Mouse (Mus musculus): ENCODE data around the gene Camk1.

Gene Camk1

DNA sequence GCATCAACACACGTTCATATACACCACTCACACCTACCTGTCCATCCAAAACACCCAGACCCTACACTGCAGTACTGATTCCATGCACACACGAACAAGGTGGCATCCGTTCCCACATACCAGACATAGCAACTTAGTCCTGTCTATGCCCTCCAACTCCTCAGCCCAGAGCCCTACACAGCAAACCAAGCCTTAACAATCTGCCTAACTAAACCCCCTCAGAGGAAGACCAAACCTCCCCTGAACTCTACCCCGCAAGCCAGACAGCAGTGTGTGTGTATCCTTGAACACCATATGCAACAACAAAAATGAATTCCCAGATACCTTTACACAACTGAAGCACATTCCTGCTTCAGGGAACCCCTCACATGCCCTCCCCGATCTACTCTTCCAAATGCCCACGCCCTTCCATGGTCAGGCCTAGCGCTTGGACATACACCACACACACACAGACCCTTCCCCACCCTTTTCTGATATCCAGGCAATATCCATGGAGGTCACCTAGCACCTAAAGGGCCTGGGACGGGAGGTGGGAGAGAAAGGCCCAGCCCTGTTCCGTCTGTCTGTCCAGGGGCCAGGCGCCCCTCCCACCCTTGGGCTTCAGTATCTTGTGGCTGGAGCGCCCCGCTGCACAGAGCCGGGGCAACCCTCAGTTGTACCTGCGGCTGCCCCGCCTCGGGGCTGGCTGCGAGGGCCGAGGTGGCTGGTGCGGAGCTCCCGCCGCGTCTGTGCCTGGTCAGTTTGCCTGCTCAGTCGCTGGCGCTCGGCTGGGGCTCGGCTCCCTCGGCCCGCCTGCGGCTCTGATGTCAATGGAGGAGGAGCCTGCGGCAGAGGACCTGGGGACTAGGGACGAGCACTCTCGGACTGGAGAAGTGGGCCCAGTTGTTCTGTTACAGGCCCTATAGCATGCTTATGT, at the start of gene Camk1:
Gene Camk1, minus strand, starts transcription at position 808 of the 916 bp plus-strand sequence.
- peak; percentile 36 for DNase-seq (ENCODE audit: low read depth, low spot score)

DNA sequence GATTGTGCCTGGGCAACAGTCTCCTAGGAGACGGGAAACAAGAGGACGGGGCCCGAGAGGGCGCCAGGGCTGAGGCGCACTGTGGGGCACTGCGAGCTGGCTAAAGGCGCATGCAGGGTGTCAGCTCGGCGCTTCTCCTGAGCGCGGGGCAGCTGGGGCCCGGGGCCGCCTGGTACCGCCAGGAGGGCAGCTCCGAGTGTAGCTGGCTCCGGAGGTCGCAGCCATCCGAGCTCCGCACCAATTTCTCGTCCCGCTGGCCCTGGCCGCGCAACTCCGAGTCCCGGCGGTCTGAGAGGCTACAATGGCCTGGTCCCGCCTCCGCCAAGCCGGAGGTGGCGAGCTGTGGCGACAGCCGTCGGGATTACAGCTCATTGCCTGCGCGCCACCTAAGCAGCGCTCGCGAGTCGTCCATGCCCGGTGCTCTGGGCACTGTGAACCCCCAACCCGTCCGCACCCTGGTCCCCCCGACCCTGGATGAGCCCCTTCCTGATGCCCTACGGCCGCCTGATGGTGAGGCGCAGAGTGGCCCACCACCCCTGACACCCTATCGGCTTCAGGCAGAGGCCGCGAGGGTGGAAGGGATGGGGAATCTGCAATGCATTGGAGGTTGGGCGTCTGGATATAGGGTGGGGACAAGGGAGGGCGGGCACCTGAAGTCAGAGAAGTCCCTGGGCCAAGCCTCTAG, 48.7 kb upstream of the Camk1 start:
- no peak for DNase-seq (ENCODE audit: low read depth, low spot score)

DNA sequence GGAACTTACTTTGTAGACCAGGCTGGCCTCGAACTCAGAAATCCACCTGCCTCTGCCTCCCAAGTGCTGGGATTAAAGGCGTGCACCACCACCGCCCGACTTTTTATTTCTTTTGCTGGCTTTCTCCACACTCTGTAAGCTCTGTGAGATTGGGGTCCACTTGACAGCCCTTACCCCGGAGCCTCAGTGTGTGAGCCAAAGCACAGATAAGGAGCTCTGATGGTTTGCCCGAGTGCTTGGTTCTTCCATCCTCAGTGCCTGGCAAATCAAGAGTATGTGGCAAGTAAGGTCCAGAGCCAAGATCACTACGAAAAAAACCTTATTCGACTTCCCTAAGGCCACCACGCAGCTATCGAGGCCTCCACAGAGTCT, 48.2 kb upstream of the Camk1 start:
- DNase-seq (ENCODE audit: low read depth, low spot score), result no peak

DNA sequence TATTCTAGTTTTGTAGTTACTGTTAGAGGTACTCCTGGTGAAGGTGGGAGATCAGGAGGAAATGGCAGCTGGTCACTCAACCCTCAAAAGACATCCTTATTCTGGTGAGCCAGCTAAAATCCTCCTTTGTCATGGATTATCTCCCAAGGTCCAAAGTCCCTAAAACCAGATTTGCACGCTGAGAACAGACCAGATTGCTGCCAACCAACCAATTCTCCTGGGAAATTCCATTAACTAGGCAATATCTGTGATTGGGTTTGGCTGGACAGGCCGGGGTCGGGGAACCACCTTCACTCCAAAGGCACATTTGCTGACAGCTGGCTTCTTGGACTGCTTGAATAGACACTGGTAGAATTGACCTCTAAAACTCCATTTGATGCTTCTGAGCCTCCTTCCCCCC, 46.9 kb upstream of the Camk1 start:
- DNase-seq (ENCODE audit: low read depth, low spot score), result no peak

DNA sequence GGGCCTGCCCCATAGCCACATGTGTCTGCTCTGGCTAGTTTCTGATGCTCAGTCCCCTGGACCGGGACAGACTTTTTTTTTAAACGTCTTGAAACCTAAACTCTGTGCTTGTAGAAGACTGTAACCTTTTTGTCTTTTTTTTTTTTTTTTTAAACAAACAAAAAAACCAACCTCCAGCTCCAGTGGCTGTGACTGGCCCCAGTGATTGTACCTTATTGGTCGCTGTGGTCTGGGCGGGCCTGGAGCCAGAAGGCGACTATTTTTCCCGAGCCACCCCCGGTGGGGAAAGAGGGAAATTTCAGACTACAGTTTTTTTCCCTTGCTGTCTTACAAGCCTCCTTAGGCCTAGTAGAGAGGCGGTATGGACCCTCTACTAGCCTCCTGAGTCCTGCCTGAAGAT, 45.2 kb upstream of the Camk1 start, which contains the start of gene Ttll3:
Gene Ttll3, plus strand, starts transcription at position 301 of the 400 bp plus-strand sequence.
- no peak for DNase-seq (ENCODE audit: low read depth, low spot score)

DNA sequence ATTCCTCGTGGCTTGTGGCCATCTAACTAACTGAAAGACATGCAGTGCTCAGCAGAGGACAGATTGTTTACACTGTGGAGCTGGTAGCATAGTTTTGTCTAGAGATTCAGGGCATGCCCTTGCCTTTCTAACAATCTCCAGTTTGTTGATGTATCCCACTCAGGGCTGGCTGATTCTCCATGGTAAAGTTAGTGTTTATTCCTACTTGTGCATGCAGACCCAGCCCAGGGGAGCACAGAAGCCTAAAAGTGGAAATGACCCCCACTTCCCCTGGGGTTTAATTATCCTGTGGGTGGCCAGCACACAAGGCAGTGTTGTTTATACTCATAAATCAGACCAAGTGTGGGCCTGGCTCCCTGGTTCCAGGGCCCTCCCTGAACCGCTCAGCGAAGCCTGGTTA, 42.2 kb upstream of the Camk1 start:
- DNase-seq (ENCODE audit: low read depth, low spot score), result no peak

DNA sequence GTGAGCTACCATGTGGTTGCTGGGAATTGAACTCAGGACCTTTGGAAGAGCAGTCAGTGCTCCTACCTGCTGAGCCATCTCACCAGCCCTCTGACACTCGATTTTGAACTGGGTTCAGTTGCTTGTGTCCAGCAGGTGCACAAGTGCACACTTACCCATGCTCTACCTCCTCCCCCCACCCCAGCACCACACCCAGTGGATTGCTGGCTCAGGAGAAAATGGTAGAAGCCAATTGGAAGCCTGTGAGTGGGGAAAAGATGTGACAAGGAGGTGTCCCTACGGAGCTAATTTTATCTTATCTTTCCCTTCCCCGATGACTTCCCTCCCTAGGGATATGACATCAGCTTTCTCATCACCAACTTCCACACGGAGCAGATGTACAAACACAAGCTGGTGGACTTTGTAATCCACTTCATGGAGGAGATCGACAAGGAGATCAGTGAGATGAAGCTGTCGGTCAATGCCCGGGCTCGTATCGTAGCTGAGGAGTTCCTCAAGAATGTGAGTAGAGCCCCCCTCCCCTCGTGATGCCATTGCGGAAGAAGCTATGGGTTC, 41.5 kb upstream of the Camk1 start:
- DNase-seq (ENCODE audit: low read depth, low spot score), result no peak

DNA sequence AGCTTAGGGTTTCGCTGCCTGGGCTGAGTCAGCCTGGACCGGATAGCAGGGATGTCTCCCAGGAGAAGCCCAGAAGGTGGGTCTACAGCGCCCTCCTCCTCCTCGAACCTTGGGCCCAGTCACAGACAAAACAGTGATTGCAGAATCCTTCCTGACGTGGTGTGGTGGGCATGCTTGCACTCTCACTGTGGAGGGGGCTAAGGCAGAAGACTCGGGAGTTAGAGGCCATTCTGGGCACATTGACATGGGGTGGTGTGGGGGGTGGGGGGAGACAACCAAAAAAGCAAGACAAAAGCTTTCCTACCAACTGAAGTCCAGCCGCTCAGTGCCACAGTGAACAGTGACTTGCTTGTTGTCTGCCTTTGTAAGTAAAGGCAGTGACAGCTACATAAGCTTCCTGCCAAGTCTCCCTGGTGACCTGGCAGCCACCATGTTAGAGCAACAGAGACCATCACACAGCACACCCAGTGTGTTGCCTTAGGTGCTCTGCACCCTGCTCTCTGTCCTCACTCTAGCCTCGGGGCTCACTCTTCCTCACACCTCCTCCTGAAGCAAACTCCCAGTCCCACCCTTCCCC, 40.7 kb upstream of the Camk1 start:
- DNase-seq (ENCODE audit: low read depth, low spot score), result no peak

DNA sequence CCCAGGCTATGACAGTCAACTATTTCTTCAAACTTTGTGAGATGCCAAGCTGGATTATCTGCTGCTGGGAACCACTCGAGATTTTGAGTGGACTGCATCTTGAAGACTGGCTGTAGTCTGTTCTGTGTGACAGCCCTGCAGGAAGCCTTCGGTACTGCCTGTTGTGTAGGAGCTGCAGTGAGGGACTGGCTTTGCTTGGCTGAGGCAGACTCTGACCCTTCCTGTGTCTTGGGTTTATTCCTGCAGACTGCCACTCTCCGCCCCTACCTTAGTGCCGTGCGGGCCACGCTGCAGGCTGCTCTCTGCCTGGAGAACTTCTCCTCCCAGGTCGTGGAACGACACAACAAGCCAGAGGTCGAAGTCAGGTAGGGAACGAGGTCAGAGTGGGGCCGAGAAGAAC, 36.7 kb upstream of the Camk1 start:
- peak; percentile 25 for DNase-seq (ENCODE audit: low read depth, low spot score)

DNA sequence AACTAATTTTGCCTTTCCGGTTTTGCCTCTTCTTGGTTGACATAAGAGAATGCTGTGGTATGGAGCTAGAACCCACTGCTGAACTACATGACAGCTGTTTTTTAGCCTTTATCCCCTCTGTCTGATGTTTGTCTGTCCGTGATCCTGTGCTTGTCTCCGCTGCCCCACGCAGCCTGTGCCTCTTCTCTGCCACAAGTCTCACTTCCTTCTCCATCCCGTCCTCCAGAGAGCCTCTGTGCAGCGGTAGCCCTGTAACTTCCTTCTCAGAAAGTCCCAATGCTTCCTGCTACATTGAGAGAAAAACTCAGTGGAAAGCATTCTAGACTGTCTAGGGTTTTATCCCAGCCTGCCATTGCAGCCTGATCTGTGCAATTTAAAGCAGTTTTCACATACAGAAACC, 35.5 kb upstream of the Camk1 start:
- DNase-seq (ENCODE audit: low read depth, low spot score), result peak; percentile 18

DNA sequence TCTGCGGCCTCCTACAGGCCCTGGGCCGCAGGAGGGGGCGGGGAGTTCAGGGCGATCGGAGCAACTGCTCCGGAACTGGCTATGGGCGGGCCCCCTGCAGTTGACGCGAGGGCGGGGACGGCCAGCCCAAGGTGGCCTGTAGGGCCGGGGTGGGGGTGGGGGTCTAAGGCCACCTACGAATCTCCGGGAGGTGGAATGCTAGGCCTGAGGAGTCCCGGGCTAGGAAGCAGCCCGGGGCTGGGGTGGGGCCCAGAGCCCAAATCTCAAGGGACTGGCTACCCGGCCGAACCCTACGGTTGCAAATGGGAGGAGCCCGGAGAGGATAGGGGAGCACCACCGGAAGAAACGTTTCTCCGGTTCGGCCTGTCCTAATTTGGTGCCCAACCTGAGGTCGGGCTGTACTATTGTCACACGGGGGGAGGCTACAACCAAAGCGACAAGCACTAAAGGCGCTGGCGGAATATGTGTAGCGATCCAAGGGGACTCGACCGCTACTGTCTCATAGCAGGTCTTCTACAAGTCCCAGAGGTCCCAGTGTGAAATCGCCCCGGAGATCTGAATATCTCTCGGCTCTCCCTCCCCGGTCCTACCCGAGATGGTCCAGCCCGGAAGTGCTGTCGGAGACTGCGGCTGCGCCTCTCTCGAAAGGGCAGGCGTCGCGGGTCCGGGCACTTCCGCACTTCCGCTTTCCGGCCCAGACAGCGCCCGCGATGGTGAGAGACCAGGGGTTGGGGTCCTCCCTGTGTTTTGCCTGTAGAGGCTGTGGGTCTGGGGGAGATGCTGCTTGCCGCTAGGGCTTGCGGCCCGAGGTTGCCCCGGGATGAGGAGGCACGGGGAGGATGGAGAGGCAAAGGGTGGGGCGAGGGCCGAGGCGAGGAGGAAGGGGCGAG, 34.0 kb upstream of the Camk1 start, which contains the start of the genes Tada3 and Arpc4:
Gene Tada3, minus strand, starts transcription at position 388 of the 890 bp plus-strand sequence.
Gene Arpc4, plus strand, starts transcription at position 620 of the 890 bp plus-strand sequence.
- peak; percentile 93 for DNase-seq (ENCODE audit: low read depth, low spot score)

DNA sequence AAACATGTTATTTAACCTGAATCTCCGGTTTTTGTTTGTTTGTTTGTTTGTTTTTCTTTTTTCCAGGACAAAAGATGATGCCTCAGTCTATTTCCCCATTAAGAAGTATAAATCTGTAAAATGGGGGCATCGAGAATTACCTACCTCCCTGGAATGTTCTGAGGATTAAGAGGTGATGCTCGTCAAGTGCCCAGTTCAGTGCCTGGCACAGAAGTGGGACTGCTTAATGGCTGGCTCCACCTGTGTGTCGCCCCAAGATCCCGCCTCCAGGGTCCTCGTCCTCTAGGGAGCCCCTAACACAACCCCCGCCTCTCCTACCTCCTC, 33.4 kb upstream of the Camk1 start:
- no peak for DNase-seq (ENCODE audit: low read depth, low spot score)

DNA sequence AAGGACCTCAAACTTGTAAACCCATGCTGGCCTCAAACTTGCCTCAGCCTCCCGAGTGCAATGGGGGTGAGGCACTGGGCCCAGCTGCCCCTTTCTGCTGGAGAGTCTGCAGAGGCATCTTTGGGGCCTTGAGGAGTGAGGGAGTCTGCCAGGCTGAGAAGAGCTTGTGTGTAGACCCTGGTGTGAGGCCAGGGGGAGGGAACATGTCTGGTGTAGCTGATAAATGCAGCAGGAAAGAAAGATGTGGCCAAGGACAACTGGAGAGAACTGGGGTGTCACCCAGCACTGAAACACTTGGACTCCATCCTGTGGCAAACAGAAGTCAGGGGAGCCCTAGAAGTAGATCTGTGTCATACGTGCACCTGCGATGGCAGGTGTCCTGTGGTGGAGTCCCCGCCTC, 29.7 kb upstream of the Camk1 start:
- DNase-seq (ENCODE audit: low read depth, low spot score), result no peak

DNA sequence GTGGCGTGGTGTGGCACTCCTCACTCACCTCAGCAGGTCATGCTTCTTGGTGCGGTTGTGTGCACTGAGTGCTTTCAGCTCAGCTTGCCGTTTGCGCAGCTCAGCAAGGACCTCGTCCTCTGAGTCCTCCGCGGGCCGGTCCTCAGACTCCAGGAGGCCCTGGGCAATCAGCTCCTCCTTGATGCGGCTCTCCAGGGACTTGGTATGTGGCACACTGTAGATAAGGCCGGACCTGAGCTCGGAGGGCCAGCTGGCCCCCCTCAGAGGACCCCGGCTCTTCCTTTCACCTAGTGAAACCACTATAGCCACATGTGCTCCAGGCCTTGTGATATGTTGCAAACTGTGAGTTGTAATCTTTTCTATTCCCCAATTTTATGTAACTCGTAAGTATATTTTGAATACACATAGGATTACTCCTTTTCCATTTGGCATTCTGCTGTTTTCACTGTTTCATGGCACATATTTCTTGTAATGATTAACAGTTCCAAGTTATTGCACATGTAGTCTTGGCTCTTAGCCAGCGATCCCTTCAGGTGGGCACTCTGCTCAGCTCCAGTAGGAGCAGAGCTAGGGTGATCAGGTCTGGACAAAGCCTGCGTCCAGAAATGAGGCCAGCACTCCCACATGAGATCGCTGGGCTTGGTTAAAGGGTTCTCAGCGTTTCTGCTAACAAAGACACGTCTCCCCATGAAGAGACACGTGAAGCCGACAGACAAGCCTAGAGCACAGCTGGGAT, 26.6 kb upstream of the Camk1 start:
- DNase-seq (ENCODE audit: low read depth, low spot score), result no peak

DNA sequence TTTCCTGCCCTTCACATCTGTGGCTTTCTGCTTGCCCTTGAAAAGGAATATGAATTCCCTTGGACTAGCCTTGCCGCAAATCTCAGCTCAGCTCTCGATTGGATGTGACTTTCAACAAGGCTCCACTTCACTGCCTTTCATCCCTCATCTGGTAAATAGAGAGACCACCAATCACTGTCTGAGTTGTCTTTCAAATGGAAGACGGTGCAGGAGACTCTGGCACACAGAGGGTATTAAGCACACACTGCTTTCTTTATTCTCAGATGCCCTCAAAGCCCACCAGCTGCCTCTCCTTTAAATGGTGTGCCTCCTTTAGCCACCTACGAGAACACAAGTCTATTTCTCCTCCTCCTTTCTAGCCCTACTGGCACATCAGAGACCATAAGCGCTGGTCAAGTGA, 24.8 kb upstream of the Camk1 start:
- no peak for DNase-seq (ENCODE audit: low read depth, low spot score)

DNA sequence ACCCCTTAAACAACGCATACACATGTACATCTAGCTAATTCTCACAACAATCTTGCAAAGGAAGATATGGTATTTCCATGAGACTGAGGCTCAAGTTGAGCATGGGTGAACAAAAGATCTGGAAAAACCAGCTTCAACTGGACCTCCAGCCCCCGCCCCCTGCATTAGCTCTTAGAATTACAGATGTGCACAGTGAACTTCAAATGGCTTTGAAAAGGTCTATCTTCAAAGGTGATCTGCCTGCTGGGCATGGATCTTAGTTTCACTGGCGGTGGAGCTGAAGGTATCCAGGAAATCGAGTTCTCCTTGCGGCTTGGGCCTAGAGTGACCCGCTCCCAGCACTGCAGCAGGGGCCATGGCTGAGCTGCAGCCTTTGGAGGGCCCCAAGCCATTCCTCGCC, 24.3 kb upstream of the Camk1 start:
- no peak for DNase-seq (ENCODE audit: low read depth, low spot score)

DNA sequence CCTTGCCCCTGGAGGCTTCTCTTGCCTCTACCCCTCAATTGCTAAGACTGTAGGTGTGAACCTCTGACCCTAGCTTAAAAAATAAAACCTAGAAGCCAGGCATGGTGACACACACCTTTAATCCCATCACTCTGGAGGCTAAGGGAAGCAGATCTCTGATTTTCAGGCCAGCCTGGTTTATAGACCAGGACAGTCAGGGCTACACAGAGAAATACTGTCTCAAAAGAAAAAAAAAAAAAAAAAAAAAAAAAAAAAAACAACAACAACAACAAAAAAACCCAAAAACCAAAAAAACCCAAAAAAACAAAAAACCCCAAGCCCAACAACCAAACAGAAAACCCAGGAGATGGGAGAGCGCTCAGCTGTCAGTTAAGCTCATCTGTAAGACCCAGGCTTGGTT, 23.8 kb upstream of the Camk1 start:
- no peak for DNase-seq (ENCODE audit: low read depth, low spot score)

DNA sequence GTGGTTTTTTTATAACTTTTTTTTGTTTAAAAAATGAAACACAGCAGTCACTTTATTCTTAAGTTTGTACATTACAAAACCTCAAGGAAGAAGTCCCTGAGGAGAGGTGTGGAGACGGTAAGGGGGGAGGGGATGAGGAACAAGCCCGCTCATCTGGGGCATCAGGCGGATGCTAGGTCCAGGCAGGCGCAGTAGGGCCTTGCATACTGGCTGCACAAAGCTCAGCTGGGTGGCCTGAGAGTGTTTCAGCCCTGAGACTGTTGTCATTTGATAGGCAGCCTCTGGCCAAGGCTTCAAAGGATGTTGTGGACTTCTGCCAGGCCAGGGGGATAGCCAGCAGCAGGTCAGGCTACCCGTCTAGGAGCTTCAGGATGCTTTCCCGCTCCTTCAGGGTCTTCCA, 22.9 kb upstream of the Camk1 start:
- no peak for DNase-seq (ENCODE audit: low read depth, low spot score)

DNA sequence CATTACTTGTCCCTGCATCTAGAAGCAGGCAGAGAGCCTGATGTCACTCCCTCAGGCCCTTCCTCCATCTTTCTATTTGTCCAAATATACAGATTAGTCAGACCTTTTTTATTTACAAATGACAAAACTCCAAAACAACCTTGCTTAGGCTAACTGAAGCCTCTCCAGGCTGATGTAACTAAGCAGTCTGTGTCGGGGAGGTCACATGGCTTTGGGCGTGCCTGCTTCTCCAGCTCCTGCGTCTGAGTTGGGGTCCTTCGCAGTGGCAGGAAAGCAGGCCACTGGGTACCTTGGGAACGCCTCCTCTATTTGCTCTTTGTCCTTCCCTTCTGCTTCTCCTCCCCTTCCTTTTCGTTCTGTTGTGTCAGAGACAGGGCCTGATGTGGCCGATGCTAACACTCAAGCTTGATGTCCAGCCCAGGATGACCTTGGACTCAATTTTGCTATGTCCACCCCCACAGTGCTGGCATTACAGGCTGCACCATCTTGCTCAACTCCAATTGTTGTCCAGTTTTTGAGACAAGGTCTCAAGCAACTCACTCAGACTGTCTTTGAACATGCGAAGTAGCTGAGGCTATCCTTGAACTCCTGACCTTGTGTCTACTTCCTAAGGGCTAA, 20.8 kb upstream of the Camk1 start:
- no peak for DNase-seq (ENCODE audit: low read depth, low spot score)

DNA sequence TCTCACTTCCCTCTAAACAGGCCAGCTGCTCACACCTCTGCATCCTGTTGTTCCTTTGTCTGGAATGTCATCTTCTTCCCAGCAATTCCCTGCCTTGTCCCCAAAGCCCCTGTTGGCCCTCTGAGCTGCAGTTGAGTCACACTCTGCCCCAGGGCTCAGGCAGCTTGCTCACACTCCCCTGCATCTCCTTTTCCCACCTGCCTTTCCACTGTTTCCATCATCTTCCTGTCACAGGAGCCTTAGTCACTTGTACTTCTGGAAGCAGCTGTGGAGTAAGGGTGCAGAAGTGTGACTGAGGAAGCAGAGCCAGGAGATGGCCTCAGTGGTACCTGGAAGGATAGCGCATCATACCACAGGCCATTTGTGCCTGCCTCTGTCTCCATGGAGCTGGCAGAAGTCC, 18.5 kb upstream of the Camk1 start:
- no peak for DNase-seq (ENCODE audit: low read depth, low spot score)

All from CD4-positive, CD25-positive, alpha-beta regulatory T cell, adult 2 months (primary cell).